18 mouse cellular contexts compared by ENCODE assay signal in genomic region chr5:20259719-20260118, GRCm38 (mm10).
"Had no signal": no experiment of that assay in that cellular context is flagged by ENCODE, and none has a peak within 500 bp of the region (broad histone marks: within the 10 kb centered on the region; RNA-seq: fewer than 3 reads in every experiment).

No protein-coding gene starts in this region.

- H3K36me3 ChIP-seq: liver, embryonic 15.5 days; midbrain, embryonic 10.5 days; neural tube, embryonic 13.5 days; stomach, embryonic 15.5 days had no signal

- H3K27ac ChIP-seq: liver, embryonic 15.5 days; midbrain, embryonic 10.5 days; neural tube, embryonic 13.5 days; stomach, embryonic 15.5 days had no signal

- H3K27me3 ChIP-seq: liver, embryonic 15.5 days; neural tube, embryonic 13.5 days; stomach, embryonic 15.5 days had no signal

- H3K4me2 ChIP-seq: liver, embryonic 15.5 days; lung, embryonic 14.5 days; neural tube, embryonic 13.5 days; stomach, embryonic 15.5 days had no signal

- DNase-seq: kidney, postnatal 10 days; kidney, postnatal 4 days; left cerebral cortex, postnatal 4 days; lung, embryonic 14.5 days; lung, postnatal 10 days; lung, postnatal 4 days; midbrain, embryonic 14.5 days; retina, postnatal 1 day; right cerebral cortex, postnatal 4 days; spleen, adult 18-20 months; thymus, adult 2 months; thymus, postnatal 4 days had no signal

- H3K9me3 ChIP-seq: liver, embryonic 15.5 days; neural tube, embryonic 13.5 days; stomach, embryonic 15.5 days had no signal

- H3K9ac ChIP-seq: liver, embryonic 15.5 days; lung, embryonic 14.5 days; neural tube, embryonic 13.5 days; stomach, embryonic 15.5 days had no signal

- H3K4me3 ChIP-seq: layer of hippocampus, adult 2 months; liver, embryonic 15.5 days; midbrain, embryonic 10.5 days; myocyte; neural tube, embryonic 13.5 days; stomach, embryonic 15.5 days had no signal

- H3K4me1 ChIP-seq: liver, embryonic 15.5 days; stomach, embryonic 15.5 days had no signal
